Mouse (Mus musculus) C2C12 (cell line): ENCODE results near the gene Aurkaip1.

Experiments
- CTCF ChIP-seq: IDR thresholded peaks from one replicate; pipeline ENCODE4 v1.5.1; 2011; ENCODE audit not compliant: control insufficient read depth, insufficient read depth, insufficient read length
- MAX ChIP-seq: IDR thresholded peaks from one replicate; pipeline ENCODE4 v1.6.1; 2011; ENCODE audit warnings: mild to moderate bottlenecking, control low read depth
- MYOD1 ChIP-seq: IDR thresholded peaks from one replicate; pipeline ENCODE4 v1.6.1; 2011; ENCODE audit warnings: low read depth; ENCODE audit not compliant: control insufficient read depth, insufficient read length

DNA sequence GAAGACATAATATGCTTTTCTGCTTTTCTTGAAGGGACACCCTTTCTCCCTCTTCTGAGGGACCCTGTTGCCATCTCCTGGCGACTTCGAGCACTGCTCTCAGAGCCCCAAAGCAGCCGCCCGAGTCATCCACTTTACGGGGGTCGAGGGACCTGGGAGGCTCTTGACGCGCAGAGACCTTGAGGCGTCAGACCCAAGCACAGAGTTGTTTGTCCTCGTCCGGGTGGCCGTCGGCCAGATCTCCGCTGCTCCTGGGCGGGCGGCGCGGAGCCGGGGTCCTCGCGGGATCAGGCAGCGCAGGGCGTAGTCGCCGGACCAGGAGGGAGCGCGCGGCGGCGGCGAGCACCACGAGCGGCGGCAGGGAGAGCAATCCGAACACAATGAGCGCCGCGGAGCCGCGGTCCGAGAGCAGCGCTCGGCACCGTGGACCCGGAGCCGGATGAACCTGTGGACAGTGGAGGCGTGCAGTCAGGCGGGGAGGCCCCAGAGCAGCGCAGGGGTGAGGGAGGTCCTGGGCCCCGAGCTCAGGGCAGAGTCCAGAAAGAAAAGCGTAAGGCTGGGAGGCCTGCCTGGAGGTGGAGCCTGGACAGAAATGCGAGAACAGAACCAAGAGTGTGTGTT, 46.9 kb upstream of the Aurkaip1 start:
- no peak for TF ChIP-seq MAX
- TF ChIP-seq CTCF, result no peak
- no peak for TF ChIP-seq MYOD1
